Mouse (Mus musculus): ENCODE results near the gene Fndc7.
"Not testable (repeated sequence)": the region's sequence is repeated elsewhere in the genome, so short reads cannot be mapped to it uniquely, and the experiment has no call there.

Fndc7 gene

GRCm38 (mm10) chr3:108886934-108887617, 2.7 kb downstream of the Fndc7 start:
- no peak for DNase-seq

- no peak for DNase-seq
Measured at GRCm38 (mm10) chr3:108885686-108886530, 3.9 kb downstream of the Fndc7 start.

DNA sequence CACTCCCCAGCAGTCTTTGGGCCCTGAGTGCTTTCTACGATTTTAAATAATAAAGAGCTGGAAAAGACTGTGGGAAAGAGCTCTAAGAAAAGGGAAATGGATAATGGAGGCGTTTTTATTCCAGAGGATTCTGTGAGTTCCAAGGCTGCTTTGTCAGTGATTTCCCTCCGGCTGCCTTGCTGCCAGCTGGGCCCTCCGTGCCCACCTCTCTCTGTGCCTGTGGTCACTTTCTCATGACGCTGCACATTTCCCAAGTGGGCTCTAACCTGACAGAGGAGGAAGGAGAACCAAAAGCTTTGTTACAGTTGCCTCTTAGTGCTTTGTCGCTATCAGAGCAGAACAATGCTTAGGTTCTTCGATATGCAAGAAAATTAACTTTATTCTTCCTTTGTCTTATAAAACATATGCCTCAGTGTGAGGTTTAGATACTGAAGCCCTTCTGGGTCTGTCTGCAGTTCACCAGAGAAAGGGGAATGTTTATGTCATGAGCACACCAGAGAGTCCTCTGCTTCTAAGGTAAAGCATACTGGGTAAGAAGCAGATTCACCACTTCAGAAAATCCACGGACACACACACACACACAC, 5.0 kb downstream of the Fndc7 start:
- DNase-seq = no peak

DNA sequence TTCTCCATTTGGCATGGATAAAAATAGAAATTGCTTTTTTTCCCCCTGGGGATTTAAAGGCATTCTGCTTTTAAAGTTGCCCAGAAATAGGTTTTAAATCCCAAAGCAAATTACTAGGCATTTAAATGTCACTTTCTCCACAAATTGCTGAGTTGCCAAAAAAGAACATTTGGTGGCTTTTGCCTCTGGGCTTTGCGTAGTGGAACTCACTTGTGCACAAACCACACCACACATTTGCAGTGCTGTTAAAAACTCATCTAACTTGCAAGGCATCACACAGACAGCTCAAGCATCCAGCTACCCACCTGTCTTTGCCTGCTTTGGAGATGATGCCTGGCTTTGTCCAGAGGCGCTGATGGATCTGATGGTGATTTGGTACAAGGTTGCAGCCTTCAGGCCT, 6.7 kb downstream of the Fndc7 start:
- no peak for DNase-seq

GRCm38 (mm10) chr3:108881873-108882272, 7.9 kb downstream of the Fndc7 start:
- not testable (repeated sequence) for DNase-seq

- DNase-seq = no peak
Measured at GRCm38 (mm10) chr3:108880544-108881507, 9.0 kb downstream of the Fndc7 start.

DNA sequence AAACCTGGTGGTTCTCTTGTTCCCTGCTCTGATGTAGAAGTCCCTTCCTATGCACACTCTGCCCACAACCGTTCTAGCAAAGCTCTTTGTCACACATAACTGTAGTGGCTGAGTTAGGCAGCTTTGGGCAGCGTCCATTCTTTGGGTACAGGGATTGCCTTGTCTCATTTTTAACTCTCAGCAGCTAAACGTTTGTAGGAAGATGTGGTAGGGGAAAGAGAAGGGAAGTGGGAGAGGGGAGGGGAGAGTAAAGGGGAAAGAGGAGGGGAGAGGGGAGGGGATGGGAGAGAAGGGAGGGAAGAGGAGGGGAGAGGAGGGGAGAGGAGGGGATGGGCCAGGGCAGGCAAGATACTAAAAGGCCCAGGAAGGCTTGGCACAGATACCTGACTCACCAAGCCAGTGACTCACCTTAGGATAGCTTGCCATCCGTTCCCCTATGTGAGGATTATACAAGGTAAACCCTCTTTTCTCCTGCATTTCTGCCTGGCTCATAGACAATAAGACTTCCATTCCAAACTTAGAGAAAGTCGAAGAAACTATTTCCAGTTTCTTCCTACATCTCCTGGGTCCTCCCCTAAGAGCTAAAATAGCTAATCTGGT, 9.9 kb downstream of the Fndc7 start:
- no peak for DNase-seq

DNA sequence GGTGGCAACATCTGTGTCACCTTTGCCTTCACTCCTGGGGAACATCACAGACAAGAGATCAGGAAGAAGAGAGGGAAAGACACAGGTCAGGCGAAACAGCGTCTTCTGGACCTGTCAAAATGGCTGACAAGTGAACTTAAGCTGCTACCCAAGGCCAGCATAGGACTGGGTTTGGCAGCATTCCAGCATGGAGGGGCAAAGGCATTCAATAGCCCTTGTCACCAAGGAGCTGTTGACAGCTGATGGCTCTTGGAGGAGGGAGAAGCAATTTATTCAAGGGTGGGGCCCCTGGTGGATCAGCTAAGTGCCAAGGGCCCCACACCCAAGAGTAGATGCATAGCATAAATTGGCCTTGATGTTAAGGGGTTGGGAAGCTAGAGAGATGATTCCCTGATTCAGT, 10.7 kb downstream of the Fndc7 start:
- DNase-seq = no peak

- no peak for DNase-seq
Measured at GRCm38 (mm10) chr3:108870631-108871030, 19.2 kb downstream of the Fndc7 start.

DNA sequence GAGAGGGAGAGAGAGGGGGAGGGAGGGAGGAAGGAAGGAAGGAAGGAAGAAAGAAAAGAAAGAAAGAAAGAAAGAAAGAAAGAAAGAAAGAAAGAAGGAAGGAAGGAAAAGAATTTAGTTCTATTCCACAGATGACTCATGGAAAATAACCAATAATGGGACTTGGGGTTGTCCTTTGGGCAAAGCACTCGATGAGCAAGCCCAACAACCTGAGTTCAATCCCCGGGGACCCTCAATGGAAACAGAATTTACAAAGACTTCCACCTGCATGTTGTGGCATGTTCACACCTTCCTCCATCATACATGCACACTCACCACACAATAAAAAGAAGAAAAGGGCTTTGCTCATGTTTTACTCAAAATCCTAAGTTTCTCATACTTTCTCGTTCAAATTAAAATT, 22.4 kb downstream of the Fndc7 start:
- DNase-seq = no peak

DNA sequence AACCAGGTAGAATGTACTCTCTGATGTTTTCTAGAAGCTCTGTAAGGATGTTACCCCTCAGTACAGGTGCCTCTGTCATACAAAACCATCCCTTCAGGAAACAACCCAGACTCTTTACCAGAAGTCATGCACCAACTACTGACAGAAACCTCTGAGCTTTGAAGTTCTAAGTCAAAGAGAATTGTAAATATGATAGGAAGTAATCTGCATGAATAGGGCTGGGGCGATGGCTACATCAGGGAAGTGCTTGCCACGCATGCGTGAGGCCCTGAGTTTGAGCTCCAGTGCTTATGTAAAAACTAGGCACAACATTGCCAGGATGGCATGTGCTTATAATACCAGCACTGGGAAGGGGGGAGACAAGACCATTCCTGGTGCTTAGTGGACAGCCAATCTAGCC, 24.1 kb downstream of the Fndc7 start:
- no peak for DNase-seq

DNA sequence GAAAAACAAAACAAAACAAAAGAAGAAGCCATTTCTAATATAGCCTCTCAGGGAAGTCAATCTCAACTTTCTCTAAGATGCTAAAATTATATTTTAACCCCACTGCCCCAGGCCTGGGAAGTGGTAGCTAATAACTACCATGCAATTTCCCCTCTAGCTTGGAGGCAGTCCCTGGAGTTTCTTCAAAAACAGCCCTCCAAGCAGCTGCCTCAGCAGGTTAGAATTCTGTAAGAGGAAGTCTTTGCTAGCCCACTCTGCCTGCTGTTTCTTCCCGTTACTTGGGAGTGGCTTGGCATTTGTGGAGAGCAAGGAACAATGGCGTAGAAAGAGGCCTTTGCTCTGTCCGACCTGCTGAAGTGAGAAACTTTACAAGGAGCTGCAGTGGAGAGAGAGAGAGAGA, 24.7 kb downstream of the Fndc7 start:
- DNase-seq = no peak

- DNase-seq = no peak
Measured at GRCm38 (mm10) chr3:108863091-108863490, 26.7 kb downstream of the Fndc7 start.

DNA sequence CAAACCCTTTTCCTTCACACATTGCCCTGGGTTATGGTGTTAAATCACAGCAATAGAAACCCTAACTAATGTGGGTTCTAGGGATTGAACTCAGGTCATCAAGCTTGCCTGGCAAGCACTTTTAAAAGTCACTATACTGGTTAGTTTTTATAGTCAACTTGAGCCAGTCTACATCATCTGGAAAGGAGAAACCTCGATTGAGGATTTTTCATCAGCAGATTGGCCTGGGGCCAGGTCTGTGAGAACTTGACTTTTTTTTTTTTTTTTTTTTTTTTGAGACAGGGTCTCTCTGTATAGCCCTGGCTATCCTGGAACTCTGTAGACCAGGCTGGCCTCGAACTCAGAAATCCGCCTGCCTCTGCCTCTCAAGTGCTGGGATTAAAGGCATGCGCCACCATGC, 27.5 kb downstream of the Fndc7 start:
- not testable (repeated sequence) for DNase-seq

- DNase-seq = no peak
Measured at GRCm38 (mm10) chr3:108860786-108861185, 29.0 kb downstream of the Fndc7 start.

DNA sequence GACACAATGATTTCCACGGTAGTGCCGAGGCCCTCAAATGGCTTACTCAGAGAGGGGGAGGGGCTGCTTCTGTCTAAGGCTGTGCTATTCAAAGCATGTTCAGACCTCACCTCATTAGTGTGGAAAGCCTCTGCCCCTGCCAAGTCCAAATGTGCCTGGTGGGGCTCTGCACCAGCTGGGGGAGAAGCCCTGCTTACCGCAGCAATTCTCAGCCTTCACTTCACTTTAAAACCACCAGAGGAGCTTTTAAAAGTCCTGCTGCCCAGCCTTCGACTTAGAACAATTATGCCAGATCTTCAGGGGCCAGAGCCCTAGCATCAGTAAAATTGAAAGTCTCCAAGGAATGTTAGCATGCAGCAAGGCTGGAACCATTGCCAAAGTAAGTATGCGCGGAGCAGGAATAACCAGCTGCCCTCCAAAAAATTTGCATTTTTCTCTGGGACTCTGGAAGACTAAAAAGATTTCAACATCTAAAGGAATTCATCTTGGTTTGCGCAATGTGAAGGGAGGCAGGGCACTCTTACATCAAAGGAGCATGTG, 31.5 kb downstream of the Fndc7 start:
- DNase-seq = peak; percentile 42

- DNase-seq = no peak
Measured at GRCm38 (mm10) chr3:108857714-108858113, 32.1 kb downstream of the Fndc7 start.

GRCm38 (mm10) chr3:108857124-108857470, 32.7 kb downstream of the Fndc7 start:
- DNase-seq = no peak

GRCm38 (mm10) chr3:108856386-108857123, 33.3 kb downstream of the Fndc7 start:
- no peak for DNase-seq

DNA sequence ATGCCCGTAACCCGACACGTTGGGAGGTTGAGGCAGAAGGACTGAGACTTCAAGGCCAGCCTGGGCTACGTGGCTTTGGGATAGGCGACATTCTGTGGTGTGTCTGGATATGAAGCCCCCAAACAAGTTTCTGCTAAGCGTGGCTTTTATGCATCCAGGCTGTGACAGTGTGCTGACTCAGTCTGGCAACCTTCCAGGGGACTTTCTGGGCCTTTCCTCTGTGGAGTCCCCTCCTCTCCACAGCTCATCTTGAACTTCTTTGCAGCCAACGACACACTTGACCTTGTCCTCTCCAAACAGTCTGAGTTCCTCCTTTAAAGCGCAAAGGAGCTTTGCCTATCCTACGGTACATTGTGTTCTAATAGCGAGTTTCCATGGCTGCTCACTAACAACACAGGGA, 33.9 kb downstream of the Fndc7 start:
- peak; percentile 24 for DNase-seq

- peak; percentile 28 for DNase-seq
Measured at GRCm38 (mm10) chr3:108855371-108855770, 34.4 kb downstream of the Fndc7 start.

Measured in right cerebral cortex, postnatal 4 days (tissue).